Mouse (Mus musculus) MEL (cell line): ENCODE measurements around the gene Fblim1.

Experiments
- CHD2 ChIP-seq: IDR thresholded peaks from 2 replicates; pipeline ENCODE4 v1.6.1; 2011; ENCODE audit warnings: low read length, improper control_type of control experiment
- CTCF ChIP-seq, 3 experiments: IDR thresholded peaks in 2 of 3; conservative IDR thresholded peaks in 1 of 3; 2 replicates each; pipeline ENCODE4 v1.5.1; 2011 to 2012; ENCODE audit warnings: low read length in 3 of 3, low read depth in 2 of 3, mild to moderate bottlenecking in 2 of 3, improper control_type of control experiment in 1 of 3, inconsistent platforms in 1 of 3, mixed read lengths in 1 of 3, moderate library complexity in 1 of 3; ENCODE audit not compliant: control insufficient read depth in 1 of 3, insufficient read depth in 1 of 3, poor library complexity in 1 of 3, severe bottlenecking in 1 of 3
- E2F4 ChIP-seq: IDR thresholded peaks from 2 replicates; pipeline ENCODE4 v1.6.1; 2011; ENCODE audit warnings: low read depth, low read length, improper control_type of control experiment, borderline replicate concordance
- EP300 ChIP-seq, 2 experiments: IDR thresholded peaks; 2 replicates each; pipeline ENCODE4 v1.6.1; 2011; ENCODE audit warnings: improper control_type of control experiment in 2 of 2, low read length in 2 of 2, low read depth in 1 of 2, mild to moderate bottlenecking in 1 of 2
- ETS1 ChIP-seq: IDR thresholded peaks from 2 replicates; pipeline ENCODE4 v1.6.1; 2012; ENCODE audit warnings: low read depth, mild to moderate bottlenecking, inconsistent platforms, low read length, improper control_type of control experiment, moderate library complexity
- GATA1 ChIP-seq: IDR thresholded peaks from 2 replicates; pipeline ENCODE4 v1.6.1; 2011; ENCODE audit warnings: low read depth, low read length, improper control_type of control experiment
- JUND ChIP-seq: IDR thresholded peaks from 2 replicates; pipeline ENCODE4 v1.6.1; 2011; ENCODE audit warnings: low read depth, mild to moderate bottlenecking, improper control_type of control experiment, low read length
- MAX ChIP-seq: IDR thresholded peaks from 2 replicates; pipeline ENCODE4 v1.6.1; 2011; ENCODE audit warnings: low read length, improper control_type of control experiment
- NRF1 ChIP-seq: IDR thresholded peaks from 2 replicates; pipeline ENCODE4 v1.6.1; 2014; ENCODE audit warnings: low read depth, mild to moderate bottlenecking, inconsistent platforms, low read length, improper control_type of control experiment, moderate library complexity; ENCODE audit not compliant: poor library complexity, insufficient read depth, severe bottlenecking
- POLR2A ChIP-seq, 2 experiments: IDR thresholded peaks; 2 replicates each; pipeline ENCODE4 v1.6.1; 2011 to 2012; ENCODE audit warnings: low read length in 2 of 2, mild to moderate bottlenecking in 2 of 2, control low read depth in 1 of 2, improper control_type of control experiment in 1 of 2, low read depth in 1 of 2, moderate library complexity in 1 of 2; ENCODE audit not compliant: control insufficient read depth in 1 of 2, insufficient read depth in 1 of 2, poor library complexity in 1 of 2
- RAD21 ChIP-seq: IDR thresholded peaks from 2 replicates; pipeline ENCODE4 v1.6.1; 2011; ENCODE audit warnings: mild to moderate bottlenecking, low read depth, low read length, improper control_type of control experiment
- SMC3 ChIP-seq: IDR thresholded peaks from 2 replicates; pipeline ENCODE4 v1.6.1; 2011; ENCODE audit warnings: low read depth, low read length, improper control_type of control experiment
- TAL1 ChIP-seq: IDR thresholded peaks from 2 replicates; pipeline ENCODE4 v1.6.1; 2012; ENCODE audit warnings: mild to moderate bottlenecking, inconsistent platforms, low read length, moderate library complexity, mixed read lengths
- TBP ChIP-seq: IDR thresholded peaks from 2 replicates; pipeline ENCODE4 v1.8.0; 2011; ENCODE audit warnings: low read depth, low read length, improper control_type of control experiment

DNA sequence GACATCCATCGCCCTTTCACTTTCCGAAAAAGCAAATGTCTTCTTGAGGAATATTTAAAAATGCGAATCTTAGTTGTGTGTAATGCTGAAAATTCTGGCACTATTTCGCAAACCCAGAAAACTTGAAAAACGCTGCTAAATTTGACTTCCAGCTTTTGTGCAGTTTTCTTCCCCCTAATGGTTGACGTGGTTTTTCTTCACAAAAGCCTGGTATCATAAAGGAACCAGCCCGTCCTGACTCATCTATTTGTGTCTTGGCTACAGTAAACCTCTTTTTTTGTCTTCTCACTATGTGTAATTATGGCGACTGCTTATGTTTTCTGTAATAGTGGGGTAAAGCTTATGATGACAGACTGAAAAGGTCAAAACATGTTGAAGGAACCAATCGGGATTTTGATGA is 58.6 kb downstream of the Fblim1 start:
- TF ChIP-seq CTCF (IDR thresholded peaks at IDR 0.05 in 2 of 3, conservative IDR thresholded peaks at IDR 0.05 in 1 of 3; ENCODE audit: control insufficient read depth in 1 of 3, insufficient read depth in 1 of 3, low read depth in 2 of 3, low read length in 3 of 3, poor library complexity in 1 of 3, severe bottlenecking in 1 of 3) (no peak), POLR2A (IDR thresholded peaks at IDR 0.05; ENCODE audit: control insufficient read depth in 1 of 2, insufficient read depth in 1 of 2, low read depth in 1 of 2, low read length in 2 of 2, poor library complexity in 1 of 2) (no peak), NRF1 (no peak), EP300 (IDR thresholded peaks at IDR 0.05; ENCODE audit: low read depth in 1 of 2, low read length in 2 of 2) (no peak), TBP (peak; percentile 34; the same call in 1 of the 2 replicates), MAX (no peak), SMC3 (no peak), RAD21 (no peak), E2F4 (no peak), CHD2 (no peak), ETS1 (peak; percentile 37; the same call in 1 of the 2 replicates), TAL1 (no peak), JUND (no peak), GATA1 (no peak)
